Mouse (Mus musculus) testis, adult 2 months (tissue): ENCODE data around the gene Gm20388.

Source experiments
- CTCF ChIP-seq: fragments of 200-500 bp; IDR thresholded peaks from 2 replicates; pipeline ENCODE4 v1.5.1; 2012; ENCODE audit warnings: low read depth, mild to moderate bottlenecking, inconsistent platforms, low read length, moderate library complexity; ENCODE audit not compliant: control insufficient read depth, insufficient read depth, insufficient replicate concordance
- POLR2A ChIP-seq: fragments of 200-500 bp; IDR thresholded peaks from 2 replicates; pipeline ENCODE4 v1.6.1; 2012; ENCODE audit warnings: low read depth, mild to moderate bottlenecking, inconsistent platforms, low read length, moderate library complexity; ENCODE audit not compliant: control insufficient read depth

GRCm38 (mm10) chr8:120542995-120543394 lies 632.4 kb downstream of the Gm20388 start:
- TF ChIP-seq POLR2A, result no peak
- no peak for TF ChIP-seq CTCF
